Mouse (Mus musculus) megakaryocyte progenitor cell, adult 5-6 weeks (primary cell): ENCODE measurements around the gene Myh10. TPM values are rescaled to one million over a fixed set of nuclear protein-coding genes. Genes with fewer than 3 reads are reported as not detected.
"Not testable (repeated sequence)": the region's sequence is repeated elsewhere in the genome, so short reads cannot be mapped to it uniquely, and the experiment has no call there.

Experiments
- ATAC-seq: replicated peaks from 2 replicates; pipeline ENCODE4 v1.8.0; 2016; ENCODE audit warnings: mild to moderate bottlenecking, moderate TSS enrichment, inconsistent platforms; ENCODE audit not compliant: poor library complexity
- total RNA-seq, 2 experiments: library from RNA; stranded (forward) in 1 of 2; stranded (reverse) in 1 of 2; fragments of 157-497, 149-512 nt in 1 of 2; fragments of 200-1000 nt in 1 of 2; gene quantifications; 2 replicates each; pipeline versions ENCODE4 v1.2.3 to v1.2.4; 2015 to 2017

Gene Myh10
- total RNA-seq, 2 experiments from 2014 or later = 3.9 to 8.4 TPM

- no peak; the same call in 1 of the 2 replicates for ATAC-seq
Observed at GRCm38 (mm10) chr11:68692010-68692692, 792 bp downstream of the Myh10 start.

GRCm38 (mm10) chr11:68692693-68693446 is 1.5 kb downstream of the Myh10 start:
- no peak for ATAC-seq

DNA sequence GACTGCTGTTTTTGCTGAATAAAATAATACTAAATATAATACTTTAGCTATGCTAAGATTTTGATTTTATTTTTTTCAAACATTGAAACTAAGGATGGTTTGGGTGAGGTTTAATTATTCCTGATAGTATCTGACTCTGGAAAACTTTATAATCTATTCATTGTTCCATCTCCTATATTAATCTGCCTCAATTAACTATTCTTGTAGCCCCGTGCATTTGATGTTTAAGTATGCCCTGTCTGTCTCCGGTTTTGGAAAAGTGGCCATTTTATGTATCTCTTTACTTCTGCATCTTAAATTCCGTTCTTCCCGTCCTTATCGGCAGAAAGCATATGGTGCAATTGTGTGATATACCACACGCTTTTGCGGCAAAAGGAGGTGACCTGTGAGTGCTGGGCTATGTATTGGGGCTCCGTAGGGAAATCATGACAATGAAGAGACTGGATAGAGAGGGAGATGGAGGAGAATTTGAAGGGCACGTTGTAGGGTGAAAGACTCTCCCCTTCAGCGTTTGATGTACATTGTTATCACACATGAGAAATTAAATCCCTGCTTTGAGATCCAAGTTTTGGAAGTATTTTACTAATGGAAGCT is 2.2 kb downstream of the Myh10 start:
- ATAC-seq = no peak

DNA sequence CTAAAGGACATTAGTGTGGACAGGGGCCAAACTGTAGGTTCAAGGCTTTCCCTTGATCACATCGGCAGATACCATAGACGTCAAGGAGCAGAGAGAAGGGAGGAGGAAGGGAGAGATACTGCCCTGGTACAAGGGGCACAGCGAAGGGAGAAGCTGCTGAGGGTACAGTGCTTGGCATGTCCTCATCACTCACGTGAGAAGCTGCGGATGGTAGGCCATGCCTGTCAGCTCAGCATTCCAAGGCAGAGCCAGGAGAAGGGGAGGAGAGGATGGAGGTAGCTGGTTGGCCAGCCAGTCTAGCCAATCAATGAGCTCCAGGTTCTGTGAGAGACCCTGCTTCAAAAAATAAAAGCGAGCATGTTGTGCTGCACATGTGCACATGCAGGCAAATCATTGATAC is 11.0 kb downstream of the Myh10 start:
- no peak for ATAC-seq

DNA sequence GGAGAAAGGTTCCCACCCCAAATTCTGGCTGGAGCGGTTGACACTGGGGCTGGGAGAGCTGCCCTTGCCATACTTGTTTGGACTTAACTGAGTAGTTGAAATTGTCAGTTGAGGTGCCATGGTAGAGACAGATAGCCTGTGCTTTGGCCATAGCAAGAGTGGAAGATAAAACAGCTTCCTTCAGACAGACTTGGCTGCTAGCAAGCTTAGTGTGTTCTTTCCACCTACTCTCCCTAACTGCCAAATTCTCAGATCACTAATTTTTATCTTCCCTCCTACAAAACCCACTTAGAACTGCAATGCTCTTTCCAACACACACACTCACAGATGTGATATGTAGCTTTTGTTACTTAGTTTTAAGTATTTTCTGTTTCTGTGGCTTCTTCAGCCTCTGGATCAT is 12.0 kb downstream of the Myh10 start:
- peak; percentile 75 for ATAC-seq

- ATAC-seq = no peak
Observed at GRCm38 (mm10) chr11:68704258-68704657, 12.9 kb downstream of the Myh10 start.

DNA sequence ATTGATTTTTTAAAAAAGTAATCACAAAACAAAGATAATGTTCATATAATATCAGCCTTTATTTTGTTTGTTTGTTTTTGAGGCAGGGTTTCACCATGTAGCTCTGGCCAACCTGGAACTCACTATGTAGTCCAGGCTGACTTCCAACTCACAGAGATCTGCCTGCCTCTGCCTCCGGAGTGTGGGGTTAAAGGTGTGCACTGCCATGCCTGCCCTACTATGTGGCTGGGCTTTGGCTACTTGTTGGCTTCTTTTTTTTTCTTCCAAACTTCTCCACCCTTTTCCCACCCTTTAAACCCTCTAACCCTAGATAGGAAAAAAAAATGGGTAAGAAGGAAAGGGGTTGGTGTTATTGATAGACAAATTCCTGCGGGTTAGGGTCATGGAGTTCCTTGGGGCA is 13.5 kb downstream of the Myh10 start:
- no peak for ATAC-seq

- peak; percentile 55 for ATAC-seq
Observed at GRCm38 (mm10) chr11:68706524-68707429, 15.4 kb downstream of the Myh10 start.

DNA sequence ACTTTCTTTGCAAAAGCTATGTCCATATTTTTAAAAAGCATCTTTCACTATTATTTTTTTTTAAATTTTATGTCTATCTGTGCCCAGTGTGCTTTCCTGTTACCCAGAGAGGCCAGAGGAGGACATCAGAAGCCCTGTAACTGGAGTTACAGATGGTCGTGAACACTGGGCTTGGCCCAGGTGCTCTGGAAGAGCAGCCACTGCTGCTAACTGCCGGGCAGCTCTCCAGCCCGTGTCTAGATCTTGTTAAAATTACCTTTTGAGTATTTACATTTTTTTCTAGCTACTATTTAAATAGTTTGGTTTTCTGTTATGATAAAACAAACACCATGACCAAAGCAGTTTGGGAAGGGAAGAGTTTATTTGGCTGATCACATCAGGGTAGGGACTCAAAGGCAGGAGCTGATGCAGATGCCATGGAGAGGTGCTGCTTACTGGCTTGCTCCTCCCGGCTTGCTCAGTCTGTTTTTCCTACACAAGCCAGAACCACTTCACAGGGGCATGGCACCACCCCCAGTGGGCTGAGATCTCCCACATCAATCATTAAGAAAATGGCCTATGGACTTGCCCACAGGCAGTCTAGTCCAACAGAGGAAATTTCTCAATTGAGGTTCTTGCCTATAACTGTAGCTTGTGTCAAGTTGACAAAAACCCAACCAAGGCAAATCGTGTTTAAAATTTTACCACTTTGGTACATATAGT is 16.7 kb downstream of the Myh10 start:
- ATAC-seq = no peak

- no peak for ATAC-seq
Observed at GRCm38 (mm10) chr11:68716167-68716566, 24.8 kb downstream of the Myh10 start.

DNA sequence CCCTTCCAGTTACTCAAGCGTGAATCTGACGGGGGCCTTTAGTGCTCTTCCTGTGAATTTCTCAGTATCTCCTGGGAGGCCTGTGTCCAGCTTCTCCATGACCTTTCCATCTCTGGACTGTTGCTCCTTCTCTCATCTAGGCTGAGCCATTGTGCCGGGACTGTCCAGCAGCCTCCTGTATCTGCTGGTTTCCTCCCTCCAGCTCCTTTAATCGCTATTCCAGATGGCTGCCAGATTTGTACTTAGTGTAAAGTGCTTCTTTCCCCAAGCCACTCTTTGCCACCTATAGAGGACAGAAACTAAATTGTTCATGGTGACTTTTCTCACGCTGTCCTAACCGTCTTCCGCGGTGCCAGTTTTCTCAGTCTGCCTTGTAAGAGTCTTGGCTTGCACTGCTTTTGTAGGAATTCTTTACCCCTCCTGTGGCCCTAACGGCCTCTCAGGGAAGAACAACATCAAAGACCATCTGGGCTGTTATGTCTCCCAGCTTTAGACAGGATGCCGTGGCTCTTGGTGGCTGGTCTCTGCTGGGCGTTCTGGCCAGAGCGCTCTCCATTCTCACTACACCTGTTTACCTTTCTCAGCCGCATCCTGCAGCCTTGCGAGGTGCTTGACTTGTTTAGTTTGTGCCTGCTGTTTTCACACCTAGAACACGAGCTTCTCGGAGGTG is 25.9 kb downstream of the Myh10 start:
- no peak for ATAC-seq

- no peak for ATAC-seq
Observed at GRCm38 (mm10) chr11:68719096-68719648, 27.8 kb downstream of the Myh10 start.

DNA sequence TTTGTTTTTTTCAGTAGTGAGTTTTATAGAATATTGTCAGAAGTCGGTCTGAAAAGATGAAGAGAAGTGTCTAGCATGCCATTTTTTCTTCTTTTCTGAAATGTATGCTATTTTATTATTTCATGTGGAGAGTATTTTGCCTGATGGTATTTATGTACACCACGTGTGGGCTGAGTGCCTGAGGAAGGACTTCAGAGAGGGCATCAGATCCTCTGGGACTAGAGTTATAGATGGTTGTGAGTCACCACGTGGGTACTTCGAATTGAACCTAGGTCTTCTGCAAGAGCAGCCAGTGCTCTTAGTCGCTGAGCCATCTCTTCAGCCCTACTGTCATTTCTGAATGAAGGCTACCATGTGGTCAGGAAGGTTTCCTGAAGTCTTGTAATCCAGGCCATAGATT is 28.4 kb downstream of the Myh10 start:
- ATAC-seq = no peak

- peak; percentile 70 for ATAC-seq
Observed at GRCm38 (mm10) chr11:68724117-68724516, 32.8 kb downstream of the Myh10 start.

- ATAC-seq = no peak
Observed at GRCm38 (mm10) chr11:68728693-68729092, 37.3 kb downstream of the Myh10 start.

GRCm38 (mm10) chr11:68730792-68731191 is 39.4 kb downstream of the Myh10 start:
- no peak for ATAC-seq

- ATAC-seq = no peak
Observed at GRCm38 (mm10) chr11:68732066-68732465, 40.7 kb downstream of the Myh10 start.

DNA sequence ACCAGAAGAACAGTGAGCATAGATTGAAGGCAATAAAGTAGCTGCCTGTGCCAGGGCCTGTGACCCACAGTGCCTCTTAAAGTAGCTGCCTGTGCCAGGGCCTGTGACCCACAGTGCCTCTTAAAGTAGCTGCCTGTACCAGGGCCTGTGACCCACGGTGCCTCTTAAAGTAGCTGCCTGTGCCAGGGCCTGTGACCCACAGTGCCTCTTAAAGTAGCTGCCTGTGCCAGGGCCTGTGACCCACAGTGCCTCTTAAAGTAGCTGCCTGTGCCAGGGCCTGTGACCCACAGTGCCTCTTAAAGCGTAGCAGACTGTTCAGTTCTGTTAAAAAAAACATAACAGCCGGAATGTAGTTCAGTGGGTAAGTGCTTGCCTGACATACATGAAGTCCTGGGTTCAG is 42.0 kb downstream of the Myh10 start:
- not testable (repeated sequence) for ATAC-seq

DNA sequence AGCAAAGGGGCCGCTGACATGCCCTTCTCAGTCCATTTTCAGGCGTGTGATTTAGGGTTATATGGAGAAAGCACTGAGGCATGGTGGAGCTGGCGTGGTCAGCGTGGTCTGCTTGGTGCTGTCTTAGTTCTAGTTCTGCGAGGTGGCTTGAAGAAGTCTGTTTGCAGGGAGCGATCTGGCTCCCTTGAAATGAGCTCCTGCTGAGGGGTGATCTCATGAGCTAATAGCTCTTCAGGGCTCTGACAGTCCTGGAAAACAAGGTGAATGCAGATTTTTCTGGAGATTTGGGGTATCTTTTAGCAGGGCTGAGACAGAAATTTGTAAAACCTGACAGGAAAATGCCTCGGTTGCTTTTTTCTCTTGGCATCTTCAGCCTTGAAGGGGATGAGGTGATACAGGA is 48.1 kb downstream of the Myh10 start:
- no peak for ATAC-seq

DNA sequence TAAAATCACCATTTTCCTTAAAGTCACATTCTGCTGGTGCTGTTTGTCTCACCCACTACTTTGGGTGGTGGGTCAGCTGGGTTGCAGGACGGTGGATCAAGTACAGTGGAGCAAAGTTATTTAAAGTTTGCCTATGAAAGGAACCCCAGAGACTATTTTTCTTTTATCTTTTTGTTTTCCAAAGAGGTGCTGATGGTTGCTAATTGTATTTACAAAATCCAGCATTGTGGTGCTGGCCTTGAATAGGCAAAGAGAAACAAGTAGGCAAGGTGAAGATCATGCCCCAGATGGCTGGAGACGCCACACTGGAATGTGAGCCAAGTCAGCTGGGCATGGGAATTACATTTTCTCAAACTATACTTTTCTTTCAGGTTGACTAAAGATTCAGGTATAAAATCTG is 51.3 kb downstream of the Myh10 start:
- no peak for ATAC-seq
